Mouse (Mus musculus) frontal cortex, postnatal 14 days (tissue): ENCODE measurements around the gene Slc12a5.

Experiments
- DNase-seq, 2 experiments: peaks; one replicate each; pipeline ENCODE4 v3.0.0; 2022; ENCODE audit warnings: low spot score in 2 of 2

Gene Slc12a5

DNA sequence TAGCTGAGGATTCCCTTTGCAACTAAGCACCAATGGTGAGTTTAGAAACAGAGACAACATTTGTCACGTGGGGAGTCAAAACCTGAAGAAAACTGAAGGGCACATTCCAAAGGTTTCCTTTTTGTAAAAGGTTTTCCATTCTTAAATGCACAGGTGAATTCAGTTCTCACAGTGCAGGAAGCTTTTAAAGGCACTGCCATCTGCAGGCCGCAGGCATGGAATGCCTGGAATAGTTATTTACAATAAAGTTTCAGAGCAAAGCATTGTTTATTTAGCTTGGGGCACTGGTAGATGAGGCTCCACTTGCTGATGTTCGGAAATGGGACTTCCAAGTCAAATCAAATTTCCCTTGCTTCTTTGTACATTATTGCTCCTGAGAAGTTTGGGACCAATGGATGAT, 71.9 kb downstream of the Slc12a5 start:
- DNase-seq: no peak

DNA sequence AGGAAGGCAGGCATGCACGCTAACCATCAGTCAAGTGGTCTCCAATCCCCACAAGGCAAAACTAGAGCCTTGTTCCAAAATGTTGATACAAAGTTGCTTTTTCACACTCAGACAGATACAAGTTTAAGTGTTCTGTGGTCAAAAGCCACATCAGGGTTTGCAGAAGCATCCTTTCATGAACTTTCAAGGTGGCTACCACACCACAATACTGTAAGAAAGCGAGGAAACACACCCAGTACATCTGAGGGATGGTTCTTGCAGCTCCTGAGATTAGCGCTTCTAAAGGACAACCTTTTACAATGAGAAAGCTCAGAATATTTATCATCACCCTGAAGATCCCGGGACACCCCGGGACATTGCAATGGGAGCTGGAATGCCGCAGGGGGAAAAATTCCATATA, 72.7 kb downstream of the Slc12a5 start:
- no peak for DNase-seq

- DNase-seq: peak; percentile 95 to 97
These were observed 73.8 kb downstream of the Slc12a5 start, which contains the start of gene Ncoa5 for GRCm38 (mm10) chr2:165034131-165035057. Gene Ncoa5, minus strand, starts transcription at chr2:165034867.

GRCm38 (mm10) chr2:165035058-165035431, 74.4 kb downstream of the Slc12a5 start:
- no peak for DNase-seq

- no peak for DNase-seq
These were observed 76.8 kb downstream of the Slc12a5 start for GRCm38 (mm10) chr2:165037415-165037814.

- no peak for DNase-seq
These were observed 81.5 kb downstream of the Slc12a5 start for GRCm38 (mm10) chr2:165042126-165042525.

- DNase-seq: no peak
These were observed 82.6 kb downstream of the Slc12a5 start for GRCm38 (mm10) chr2:165043090-165043636.

DNA sequence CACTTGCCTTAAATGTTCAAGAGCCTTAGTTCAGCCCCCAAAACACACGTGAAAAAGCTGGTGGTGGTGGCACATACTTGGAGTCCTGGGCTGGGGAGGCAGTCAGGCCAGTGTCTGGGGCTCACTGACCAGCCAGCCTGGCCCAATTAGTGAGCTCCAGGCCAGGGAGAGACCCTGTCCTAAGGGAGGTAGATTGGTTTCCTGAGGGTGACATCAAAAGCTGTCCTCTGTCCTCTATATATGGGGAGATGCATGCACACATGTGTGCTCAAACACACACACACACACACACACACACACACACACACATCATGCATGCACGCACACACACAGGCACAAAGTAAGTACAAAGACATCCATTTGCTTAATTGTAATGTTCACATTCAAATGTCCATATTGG, 83.1 kb downstream of the Slc12a5 start:
- DNase-seq: no peak

GRCm38 (mm10) chr2:165049044-165049443, 88.4 kb downstream of the Slc12a5 start:
- DNase-seq: no peak
